Mouse (Mus musculus) inflammation-experienced regulatory T-cells, adult 6 months (primary cell): ENCODE measurements around the gene Nlrp10. TPM values are rescaled to one million over a fixed set of nuclear protein-coding genes. Genes with fewer than 3 reads are reported as not detected.

Experiments
- ATAC-seq: one replicate; pipeline ENCODE4 v1.8.0; 2017
- polyA plus RNA-seq, 3 experiments: library from polyadenylated mRNA; unstranded; fragments of 100-300 nt; shearing (Covaris generic); gene quantifications; one replicate each; pipeline ENCODE4 v1.2.1; 2017

The Nlrp10 gene
- polyA plus RNA-seq, 3 experiments from 2014 or later: 0.17 TPM; not detected in 2

GRCm38 (mm10) chr7:108884906-108885305 lies 45.1 kb downstream of the Nlrp10 start, which contains the start of gene Olfr518:
Gene Olfr518, minus strand, starts transcription at chr7:108885006.
- no peak for ATAC-seq

GRCm38 (mm10) chr7:108872279-108872678 lies 57.7 kb downstream of the Nlrp10 start, which contains the start of gene Olfr517:
Gene Olfr517, minus strand, starts transcription at chr7:108872379.
- no peak for ATAC-seq

Other genes starting within 250 kb of the Nlrp10 start
- gene Olfr512, start 216.9 kb downstream of the Nlrp10 start, polyA plus RNA-seq: not detected
- not detected for gene Olfr513, start 179.2 kb downstream of the Nlrp10 start, polyA plus RNA-seq
- not detected for gene Olfr514, start 104.2 kb downstream of the Nlrp10 start, polyA plus RNA-seq
- gene Olfr516, start 79.6 kb downstream of the Nlrp10 start, polyA plus RNA-seq: not detected
- not detected for gene Olfr517, start 57.8 kb downstream of the Nlrp10 start, polyA plus RNA-seq
- gene Olfr518, start 45.2 kb downstream of the Nlrp10 start, polyA plus RNA-seq: not detected
- not detected for gene Olfr519, start 35.8 kb downstream of the Nlrp10 start, polyA plus RNA-seq
- 10 to 100 TPM; 29.7 to 43.3 (median 34.1) TPM for gene Eif3f, start 4.2 kb upstream of the Nlrp10 start, polyA plus RNA-seq
- gene Tub, start 20.2 kb upstream of the Nlrp10 start, polyA plus RNA-seq: under 1 TPM; 0.26 to 0.55 (median 0.52) TPM
- gene Ric3, start 153.2 kb upstream of the Nlrp10 start, polyA plus RNA-seq: not detected
- not detected for gene Lmo1, start 245.0 kb upstream of the Nlrp10 start, polyA plus RNA-seq